Mouse (Mus musculus) kidney, postnatal 0 days (tissue): ENCODE measurements around the gene Spsb4. TPM values are rescaled to one million over a fixed set of nuclear protein-coding genes. Genes with fewer than 3 reads are reported as not detected.
A peak's percentile ranks its signal among the peaks of the same experiment; 100 is the strongest.

Experiments
- ATAC-seq: fragments of 200-750 bp; cut with Nextera tagmentation; replicated peaks from 2 replicates; pipeline ENCODE4 v1.8.0; 2017; ENCODE audit warnings: low read depth, moderate number of reproducible peaks, moderate TSS enrichment, moderate library complexity; ENCODE audit not compliant: low FRiP score
- DNase-seq: peaks from one replicate; pipeline ENCODE4 v3.0.0-alpha.2; 2016; ENCODE audit warnings: low spot score
- H3K27ac ChIP-seq: fragments of 300-500 bp; sonication (generic); 2 replicates; pipeline ENCODE4 v1.5.1; 2014; ENCODE audit warnings: mild to moderate bottlenecking
- H3K27me3 ChIP-seq: fragments of 300-500 bp; sonication (generic); 2 replicates; pipeline ENCODE4 v1.6.1; 2014; ENCODE audit warnings: low read length, mixed read lengths; ENCODE audit not compliant: insufficient read depth
- H3K36me3 ChIP-seq: fragments of 300-500 bp; sonication (generic); 2 replicates; pipeline ENCODE4 v1.6.1; 2014; ENCODE audit warnings: low read length, mixed read lengths; ENCODE audit not compliant: insufficient read depth
- H3K4me1 ChIP-seq: fragments of 300-500 bp; sonication (generic); replicated peaks from 2 replicates; pipeline ENCODE4 v1.6.1; 2014; ENCODE audit warnings: antibody characterized with exemption, low read length, mixed read lengths; ENCODE audit not compliant: insufficient read depth
- H3K4me2 ChIP-seq: fragments of 300-500 bp; sonication (generic); 2 replicates; pipeline ENCODE4 v1.6.1; 2014; ENCODE audit warnings: mild to moderate bottlenecking, low read length, moderate library complexity, mixed read lengths
- H3K4me3 ChIP-seq: fragments of 300-500 bp; sonication (generic); replicated peaks from 2 replicates; pipeline ENCODE4 v1.5.1; 2014; ENCODE audit warnings: low read depth, low read length
- H3K9ac ChIP-seq: fragments of 300-500 bp; sonication (generic); 2 replicates; pipeline ENCODE4 v1.6.1; 2014; ENCODE audit warnings: low read depth, low read length
- H3K9me3 ChIP-seq: fragments of 300-500 bp; sonication (generic); replicated peaks from 2 replicates; pipeline ENCODE4 v1.6.1; 2016; ENCODE audit warnings: low read length, inconsistent platforms, mixed read lengths
- CTCF ChIP-seq: IDR thresholded peaks from 2 replicates; pipeline ENCODE4 v1.5.1; 2016; ENCODE audit warnings: antibody characterized with exemption, low read depth, mild to moderate bottlenecking, moderate library complexity
- WGBS: fragments of 180-500 bp; shearing (Covaris S2); extraction: QIAGEN DNeasy Blood & Tissue Kit; methylation state at CpG from one replicate; pipeline ENCODE4 v1.1.7; 2014; 5-methylcytosine and 5-hydroxymethylcytosine counted together
- polyA plus RNA-seq: library from polyadenylated mRNA; unstranded; fragments of >200 nt; fragmentation: Nextera tagmentation; extraction: Ambion mirVana; gene quantifications from 2 replicates; pipeline ENCODE4 v1.2.1, GENCODE M21; 2015

The Spsb4 gene
- polyA plus RNA-seq, 1 experiment from 2014 or later, result 55.3 TPM

DNA sequence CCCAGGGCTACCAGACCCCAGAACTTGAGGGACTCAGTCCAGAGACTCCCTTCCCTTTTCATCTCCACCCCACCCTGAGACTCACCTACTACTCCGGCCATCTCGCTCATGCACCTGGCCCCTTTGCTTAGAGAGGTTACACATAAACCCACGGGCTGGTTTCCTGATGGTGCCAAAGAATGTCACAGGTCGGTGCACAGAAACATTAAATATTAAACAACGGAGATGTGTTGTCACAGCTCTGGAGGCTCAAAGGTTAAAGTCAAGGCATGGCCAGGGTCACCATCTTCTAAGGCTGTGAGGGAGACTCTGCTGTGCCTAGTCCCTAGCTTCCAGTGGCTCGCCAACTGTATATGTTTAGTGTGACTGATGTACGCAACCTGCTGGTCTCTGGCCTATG lies 52.2 kb downstream of the Spsb4 start:
- H3K4me1 ChIP-seq, result peaks cover 36% of the 10 kb centered on the region
- 65% methylated on average over 7 of the region's 7 CpGs for WGBS
- TF ChIP-seq CTCF, result no peak
- no peak overlapping the region for H3K9ac ChIP-seq
- no peaks in the 10 kb centered on the region for H3K36me3 ChIP-seq
- H3K4me2 ChIP-seq, result no peak overlapping the region
- ATAC-seq, result peak; percentile 69
- H3K27me3 ChIP-seq, result no peaks in the 10 kb centered on the region
- H3K4me3 ChIP-seq, result no peak overlapping the region
- no peaks in the 10 kb centered on the region for H3K9me3 ChIP-seq
- H3K27ac ChIP-seq, result peak overlapping the region; percentile 85
- no peak for DNase-seq

DNA sequence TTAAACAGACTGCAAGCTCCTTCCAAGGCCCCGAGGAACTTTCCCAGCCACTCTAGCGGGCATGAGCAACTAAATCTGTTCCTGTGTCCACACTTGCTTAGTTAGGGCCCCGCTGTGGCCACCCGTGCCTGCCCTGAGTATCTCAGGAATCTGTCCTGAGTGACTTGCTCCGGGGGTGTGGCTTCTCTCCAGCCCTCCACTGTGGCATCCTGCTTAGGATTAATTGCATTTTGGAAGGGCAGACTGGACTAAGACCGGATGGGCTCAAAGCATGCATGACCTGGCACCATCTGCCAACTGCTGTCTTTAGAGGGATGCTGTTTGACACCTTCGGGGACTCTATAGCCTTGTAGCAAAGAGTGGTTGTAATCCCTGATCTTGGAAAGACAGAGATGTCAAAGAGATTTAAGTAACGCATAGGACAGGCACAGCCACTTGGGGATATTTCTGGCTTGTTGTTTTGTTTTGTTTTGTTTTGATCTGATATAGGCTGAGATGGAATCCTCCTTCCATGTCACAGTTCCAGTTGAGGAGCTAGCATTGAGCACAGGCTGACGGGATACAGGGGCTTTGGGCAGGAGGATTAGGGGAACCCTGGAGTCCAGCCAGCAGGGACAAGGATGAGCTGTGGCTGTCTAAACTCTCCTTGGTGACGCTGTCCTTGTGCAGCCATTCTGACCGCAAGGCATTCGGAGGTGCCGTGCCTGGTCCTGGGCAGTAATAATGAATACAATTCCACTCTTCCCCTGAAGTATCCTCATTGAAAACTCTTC lies 55.0 kb downstream of the Spsb4 start:
- peaks cover 43% of the 10 kb centered on the region for H3K4me1 ChIP-seq
- H3K36me3 ChIP-seq, result no peaks in the 10 kb centered on the region
- no peaks in the 10 kb centered on the region for H3K9me3 ChIP-seq
- H3K4me2 ChIP-seq, result no peak overlapping the region
- no peak for ATAC-seq
- 43% methylated on average over 13 of the region's 13 CpGs for WGBS
- peak overlapping the region; percentile 74 for H3K27ac ChIP-seq
- H3K9ac ChIP-seq, result no peak overlapping the region
- H3K4me3 ChIP-seq, result no peak overlapping the region
- peak; percentile 70 for DNase-seq
- no peaks in the 10 kb centered on the region for H3K27me3 ChIP-seq
- TF ChIP-seq CTCF, result no peak

DNA sequence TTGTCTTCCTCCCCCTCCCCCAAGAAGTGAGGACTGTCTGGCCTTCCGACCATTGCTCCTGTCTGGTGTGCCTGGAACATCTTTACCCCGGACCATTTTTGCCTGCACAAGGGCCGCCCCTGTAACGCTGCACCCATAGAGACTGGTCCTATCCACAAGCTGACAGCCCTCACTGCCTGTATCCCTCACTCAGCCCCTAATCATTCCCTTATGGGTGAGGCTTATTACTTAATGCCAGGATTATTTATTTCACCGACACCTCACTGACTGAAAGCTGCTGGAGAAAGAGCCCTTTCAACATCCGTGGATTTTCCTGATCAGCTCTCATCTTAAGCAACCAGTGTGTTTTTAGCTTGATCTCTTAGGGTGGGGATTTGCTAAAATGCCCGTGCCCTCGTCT lies 55.9 kb downstream of the Spsb4 start:
- Histone ChIP-seq H3K9ac (0 out of 2 replicates have a peak overlapping the region, but pooled peaks have one; percentile 8), H3K4me3 (no peak overlapping the region), H3K4me1 (peaks cover 47% of the 10 kb centered on the region), H3K27me3 (no peaks in the 10 kb centered on the region), H3K4me2 (no peak overlapping the region), H3K27ac (peak overlapping the region; percentile 74), H3K9me3 (no peaks in the 10 kb centered on the region), H3K36me3 (no peaks in the 10 kb centered on the region)
- DNase-seq (no peak), ATAC-seq (no peak)
- 42% methylated on average over 8 of the region's 8 CpGs for WGBS
- no peak for TF ChIP-seq CTCF

DNA sequence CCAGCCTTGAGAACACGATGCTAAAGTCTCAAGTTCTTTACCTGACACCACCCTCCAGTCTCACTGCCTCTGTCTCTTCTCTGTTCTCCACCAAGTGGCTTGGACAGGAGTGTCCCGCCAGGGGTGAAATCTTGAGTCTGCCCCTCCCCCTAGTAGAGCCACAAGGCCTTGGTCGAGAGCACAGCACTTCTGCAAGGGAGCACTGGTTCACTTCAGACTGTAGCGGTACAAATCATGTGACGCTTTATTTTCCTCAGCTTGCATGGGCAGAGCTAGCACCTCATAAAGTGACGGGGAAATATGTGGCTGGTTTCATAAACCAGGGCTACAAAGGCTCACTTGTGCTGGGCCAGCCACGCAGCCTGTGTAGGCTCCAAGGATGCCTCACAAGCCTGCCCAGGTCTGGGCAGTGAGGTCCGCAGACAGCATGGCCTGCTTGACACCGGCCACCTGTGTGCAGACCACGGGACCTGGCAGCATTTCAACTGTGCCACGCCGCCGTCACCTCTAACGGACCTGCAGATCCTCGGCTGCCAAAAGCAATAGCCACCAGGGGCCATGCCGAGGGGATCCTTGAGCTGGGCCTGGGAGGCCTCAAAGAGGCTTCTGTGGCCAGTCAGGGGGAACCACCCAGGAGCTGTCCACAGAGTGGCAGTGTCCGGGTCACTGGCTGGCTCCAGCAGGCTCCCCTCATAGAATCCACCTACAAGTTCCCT lies 56.5 kb downstream of the Spsb4 start:
- 0 out of 2 replicates have a peak, but pooled peaks have one; percentile 23 for TF ChIP-seq CTCF
- ATAC-seq, result peak; percentile 68
- H3K4me1 ChIP-seq, result peaks cover 45% of the 10 kb centered on the region
- peak overlapping the region; percentile 74 for H3K27ac ChIP-seq
- no peak overlapping the region for H3K9ac ChIP-seq
- no peaks in the 10 kb centered on the region for H3K27me3 ChIP-seq
- DNase-seq, result no peak
- WGBS, result 31% methylated on average over 17 of the region's 17 CpGs
- no peaks in the 10 kb centered on the region for H3K9me3 ChIP-seq
- H3K4me3 ChIP-seq, result no peak overlapping the region
- no peaks in the 10 kb centered on the region for H3K36me3 ChIP-seq
- H3K4me2 ChIP-seq, result no peak overlapping the region

DNA sequence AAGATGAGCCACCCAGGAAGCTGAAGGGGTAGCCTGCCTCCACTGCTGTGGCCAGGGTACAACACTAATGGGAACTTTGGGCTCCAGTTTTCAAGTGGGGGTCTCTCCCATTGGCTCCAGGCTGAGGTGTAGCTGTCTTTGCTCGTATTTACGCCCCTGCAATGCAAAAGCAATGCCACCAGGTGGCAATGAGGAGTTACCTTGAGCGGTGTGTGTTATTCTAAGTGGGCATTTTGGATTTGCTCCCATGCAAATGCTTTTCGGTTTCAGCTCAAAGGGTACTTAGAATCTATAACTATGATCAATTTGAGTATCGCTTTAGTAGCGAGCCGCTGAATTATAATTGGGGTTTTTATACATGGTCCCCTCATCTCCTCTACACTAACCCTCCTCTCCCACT lies 57.6 kb downstream of the Spsb4 start:
- Histone ChIP-seq H3K9ac (no peak overlapping the region), H3K4me3 (no peak overlapping the region), H3K27ac (no peak overlapping the region), H3K36me3 (no peaks in the 10 kb centered on the region), H3K27me3 (no peaks in the 10 kb centered on the region), H3K9me3 (no peaks in the 10 kb centered on the region), H3K4me1 (peaks cover 40% of the 10 kb centered on the region), H3K4me2 (no peak overlapping the region)
- 60% methylated on average over 7 of the region's 7 CpGs for whole genome bisulfite sequencing
- ATAC-seq (no peak), DNase-seq (no peak)
- TF ChIP-seq CTCF, result peak; percentile 80

DNA sequence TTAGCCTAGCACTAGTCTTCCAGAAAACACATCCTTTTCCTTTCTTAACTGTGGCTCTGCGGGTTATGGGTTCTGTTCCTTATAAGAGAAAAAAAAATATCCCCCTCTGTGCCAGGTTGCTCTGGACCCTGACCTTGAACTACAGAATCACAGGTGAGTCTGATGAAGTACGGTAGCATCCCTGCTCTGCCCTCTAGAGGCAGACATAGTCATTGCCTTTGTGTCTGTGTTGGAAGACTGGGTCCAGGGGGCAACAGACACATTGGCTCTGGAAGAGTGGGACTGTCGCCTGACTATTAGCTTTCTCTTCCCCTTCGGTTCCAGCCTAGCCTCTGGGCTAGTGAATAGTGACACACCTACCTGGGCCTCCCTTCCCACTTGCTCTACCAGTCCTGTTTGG lies 58.4 kb downstream of the Spsb4 start:
- DNase-seq, result no peak
- Histone ChIP-seq H3K9ac (no peak overlapping the region), H3K4me2 (no peak overlapping the region), H3K36me3 (0 out of 2 replicates have a peak, but pooled peaks cover 3% of the 10 kb centered on the region), H3K9me3 (no peaks in the 10 kb centered on the region), H3K27ac (no peak overlapping the region), H3K27me3 (no peaks in the 10 kb centered on the region), H3K4me3 (no peak overlapping the region), H3K4me1 (peaks cover 40% of the 10 kb centered on the region)
- no peak for ATAC-seq
- 80% methylated on average over 4 of the region's 4 CpGs for WGBS
- peak; percentile 63 for TF ChIP-seq CTCF
